Mouse (Mus musculus) neutrophil, adult 5-6 weeks (primary cell): ENCODE measurements around the gene Tbc1d22a. TPM values are rescaled to one million over a fixed set of nuclear protein-coding genes. Genes with fewer than 3 reads are reported as not detected.

Experiments
- ATAC-seq: fragments of 151-379, 151-347 bp; 2 replicates; pipeline ENCODE4 v1.8.0; 2017; ENCODE audit warnings: mild to moderate bottlenecking, moderate TSS enrichment; ENCODE audit not compliant: insufficient number of reproducible peaks, poor library complexity, low FRiP score, severe bottlenecking; ENCODE audit errors: extremely low read depth
- total RNA-seq: library from RNA; stranded (forward); fragments of 200-1000 nt; gene quantifications from 2 replicates; pipeline ENCODE4 v1.2.3, GENCODE M21; 2017

Gene Tbc1d22a
- total RNA-seq, 1 experiment from 2014 or later = 23.2 TPM

DNA sequence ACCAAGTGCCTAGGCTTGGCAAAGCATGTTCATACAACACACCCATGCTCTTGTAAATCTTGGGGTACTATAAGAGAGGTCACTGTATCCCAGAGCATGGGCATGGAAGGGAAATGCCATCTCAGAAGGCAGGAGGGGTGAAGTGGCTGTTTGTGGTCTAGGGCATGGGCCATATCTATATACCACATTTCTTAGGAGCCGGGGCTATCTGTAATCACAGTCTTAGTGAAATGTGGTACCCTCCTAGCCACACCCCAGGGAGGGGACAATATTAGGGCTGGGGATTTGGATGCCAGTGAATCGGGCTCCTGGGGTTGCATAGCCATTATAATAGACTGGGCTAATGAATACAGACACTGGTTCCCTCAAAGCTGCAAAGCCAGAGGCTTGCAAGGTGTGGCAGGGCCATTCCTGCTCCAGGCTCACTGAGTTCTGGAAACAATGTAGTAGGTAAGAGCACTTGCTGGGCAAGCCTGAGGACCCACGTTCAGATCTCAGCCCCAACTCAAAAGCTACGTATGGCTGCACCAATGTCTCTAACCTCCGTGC lies 197.3 kb downstream of the Tbc1d22a start:
- no peak for ATAC-seq

DNA sequence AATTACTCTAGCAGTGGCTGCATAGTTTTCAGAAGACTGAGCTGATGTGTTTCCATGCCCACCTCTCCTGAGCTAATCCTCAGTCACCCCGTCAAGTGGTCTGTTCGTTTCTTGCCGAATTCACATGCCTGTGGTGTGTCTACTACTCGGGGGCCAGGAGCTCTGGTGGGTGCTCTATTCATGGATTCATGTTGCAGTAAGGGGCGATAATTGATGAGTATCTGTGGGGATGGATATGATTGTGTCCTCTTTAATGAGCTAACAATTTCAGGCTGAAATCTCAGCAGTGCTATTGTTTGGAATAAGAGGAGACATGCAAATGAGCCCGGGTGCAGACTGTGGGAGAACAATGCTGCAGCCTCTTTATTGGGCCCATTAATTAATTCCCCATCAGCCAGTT lies 201.7 kb downstream of the Tbc1d22a start:
- ATAC-seq = no peak

DNA sequence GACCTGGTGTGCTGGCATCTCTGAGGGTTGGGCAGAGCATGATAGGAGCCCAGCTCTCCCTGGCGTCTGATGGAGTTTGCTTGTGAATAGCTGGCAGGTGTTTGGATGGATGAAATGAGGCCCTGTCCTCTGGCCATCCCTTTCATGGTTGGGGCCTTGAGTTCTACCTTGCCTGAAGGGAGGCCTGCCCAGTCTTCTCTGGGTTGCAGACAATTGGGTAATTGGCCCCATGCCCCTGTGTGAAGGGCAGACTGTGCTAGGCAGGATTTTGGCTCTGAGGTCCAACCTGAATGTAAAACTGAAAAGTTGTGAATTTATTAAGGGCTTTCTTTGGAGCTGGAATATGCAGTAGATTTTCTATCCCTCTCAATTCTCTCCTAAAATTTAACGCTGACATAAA lies 204.2 kb downstream of the Tbc1d22a start:
- ATAC-seq = no peak

DNA sequence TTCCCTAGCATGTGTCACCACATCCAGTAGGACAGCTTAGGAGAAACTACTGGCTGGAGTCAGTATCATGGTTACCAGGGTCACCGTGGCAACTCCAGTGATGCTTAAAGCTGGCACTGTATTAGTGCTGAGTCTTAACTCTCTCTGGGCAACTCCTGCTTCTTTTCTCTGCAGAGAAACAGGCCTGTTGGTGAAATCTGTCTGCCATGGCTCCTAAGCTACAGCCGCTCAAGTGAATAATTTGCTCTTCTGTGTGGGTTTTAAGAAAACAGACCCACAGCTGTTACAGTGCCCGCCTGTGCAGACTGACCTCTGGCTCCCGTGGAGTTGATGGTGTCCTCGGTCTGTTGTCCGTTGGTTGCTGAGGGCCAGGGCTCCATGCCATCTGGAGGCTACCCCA lies 205.4 kb downstream of the Tbc1d22a start:
- ATAC-seq = no peak

GRCm38 (mm10) chr15:86422858-86423257 lies 208.6 kb downstream of the Tbc1d22a start:
- ATAC-seq = no peak

DNA sequence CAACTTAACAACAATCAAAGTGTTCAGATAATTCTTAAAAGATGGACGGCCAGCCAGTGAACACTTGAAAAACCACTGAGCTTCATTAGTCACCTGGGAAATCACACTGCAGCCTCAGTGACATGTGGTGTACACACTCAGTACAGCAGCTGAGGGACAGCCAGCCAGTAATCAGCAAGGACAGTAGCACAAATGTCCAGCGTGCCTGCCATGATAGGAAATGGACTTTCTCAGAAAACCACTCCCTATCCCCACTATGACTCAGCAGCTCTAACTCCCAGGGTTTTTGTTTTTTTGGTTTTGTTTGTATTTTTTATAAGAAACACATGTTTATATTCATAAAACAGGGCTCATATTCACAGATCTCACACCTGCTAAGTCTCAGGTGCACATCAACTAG lies 209.6 kb downstream of the Tbc1d22a start:
- ATAC-seq = no peak

DNA sequence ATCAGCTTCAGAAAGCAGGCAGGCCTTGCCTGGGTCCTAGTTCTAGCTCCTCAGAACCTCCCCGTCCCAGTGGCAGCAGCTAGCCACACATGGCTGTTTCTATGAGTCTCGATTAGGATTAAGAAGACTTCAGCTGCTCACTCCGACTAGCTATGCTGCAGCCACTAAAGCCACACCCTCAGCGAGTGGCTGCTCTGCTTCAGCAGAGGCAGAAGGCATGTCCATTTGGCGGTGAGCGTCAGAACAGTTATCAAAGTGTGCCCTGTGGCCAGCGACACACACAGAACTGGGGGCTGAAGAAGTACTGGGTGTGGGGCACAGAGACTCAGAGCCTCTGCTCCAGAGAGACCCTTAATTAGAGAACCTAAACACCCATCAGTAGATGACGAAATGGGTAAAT lies 210.7 kb downstream of the Tbc1d22a start:
- ATAC-seq = no peak

DNA sequence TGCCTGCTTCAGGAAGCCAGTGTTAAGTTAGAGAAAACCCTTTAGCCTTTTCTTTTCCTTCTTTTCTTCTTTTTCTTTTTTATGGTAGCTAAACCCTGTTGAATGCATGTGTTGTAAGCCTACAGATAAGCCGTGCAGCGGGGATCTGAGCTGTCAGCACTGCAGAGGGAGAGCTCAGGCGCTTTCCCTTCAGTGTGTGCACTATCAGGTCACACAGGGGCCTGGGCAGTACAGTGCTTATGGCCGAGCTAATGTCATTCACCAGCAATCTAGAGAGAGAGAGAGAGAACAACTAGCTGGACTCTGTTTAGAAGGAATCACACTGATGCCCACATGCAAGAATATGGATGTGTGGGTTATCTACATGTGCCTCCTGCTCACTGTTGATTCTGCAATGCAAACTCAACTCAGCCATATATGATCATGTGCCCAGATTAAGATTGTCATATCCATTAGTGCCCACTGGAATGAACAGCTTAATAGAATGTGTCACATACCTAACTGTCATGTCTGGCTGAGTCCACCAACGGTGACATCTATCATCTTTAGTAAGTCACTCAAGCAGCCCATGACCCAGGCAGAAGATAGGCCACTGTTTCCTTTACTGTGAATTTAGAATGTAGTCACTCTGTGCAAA lies 212.2 kb downstream of the Tbc1d22a start:
- no peak for ATAC-seq

GRCm38 (mm10) chr15:86427439-86427838 lies 213.2 kb downstream of the Tbc1d22a start:
- no peak for ATAC-seq

- no peak for ATAC-seq
These were observed 214.2 kb downstream of the Tbc1d22a start for GRCm38 (mm10) chr15:86428496-86428895.

DNA sequence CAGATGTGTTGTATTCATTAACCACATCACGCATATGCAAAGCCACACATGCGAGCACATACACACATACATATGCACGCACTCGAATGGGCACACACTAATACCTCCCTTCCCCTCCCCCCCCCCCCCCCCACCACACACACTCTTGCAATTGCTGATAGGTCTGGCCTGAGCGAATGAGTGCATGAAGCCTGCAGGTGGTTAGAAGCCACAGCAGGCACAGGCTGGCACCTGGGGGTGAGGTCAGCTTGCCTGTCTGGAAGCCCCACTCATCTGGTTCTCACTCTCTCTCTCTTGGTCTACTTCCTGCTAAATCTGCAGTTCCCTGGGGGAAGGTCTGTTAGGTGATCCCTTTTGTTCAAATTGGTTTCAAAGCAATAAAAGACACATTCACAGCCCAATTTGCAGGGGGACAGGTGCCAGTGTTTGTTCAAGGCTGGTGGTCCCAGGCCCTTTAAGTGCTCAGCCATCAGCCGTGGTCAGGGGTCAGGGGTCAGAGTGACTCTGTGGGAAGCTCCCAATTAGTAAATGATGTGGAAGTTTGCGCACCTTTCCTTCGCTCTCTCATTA lies 215.6 kb downstream of the Tbc1d22a start:
- ATAC-seq = no peak

- ATAC-seq = no peak
These were observed 217.4 kb downstream of the Tbc1d22a start for GRCm38 (mm10) chr15:86431539-86432080.

DNA sequence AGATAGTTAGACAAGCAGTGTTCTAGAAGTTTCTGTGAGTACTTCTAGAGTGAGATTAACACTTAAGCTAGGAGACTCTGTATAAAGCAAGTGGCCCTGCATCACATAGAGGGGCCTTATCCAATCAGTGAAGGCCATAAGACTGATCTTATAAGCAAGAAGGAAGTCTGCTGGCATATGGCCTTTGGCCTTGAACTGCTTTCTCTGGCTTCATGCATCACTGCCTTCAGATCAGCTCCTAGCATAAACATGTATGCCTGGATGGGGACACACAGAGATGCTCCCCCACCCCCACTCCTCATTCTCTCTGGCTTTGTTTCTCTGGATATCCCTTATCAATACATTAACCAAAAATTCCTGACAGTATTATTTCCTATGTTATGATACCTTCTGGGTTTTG lies 218.5 kb downstream of the Tbc1d22a start:
- ATAC-seq = no peak

DNA sequence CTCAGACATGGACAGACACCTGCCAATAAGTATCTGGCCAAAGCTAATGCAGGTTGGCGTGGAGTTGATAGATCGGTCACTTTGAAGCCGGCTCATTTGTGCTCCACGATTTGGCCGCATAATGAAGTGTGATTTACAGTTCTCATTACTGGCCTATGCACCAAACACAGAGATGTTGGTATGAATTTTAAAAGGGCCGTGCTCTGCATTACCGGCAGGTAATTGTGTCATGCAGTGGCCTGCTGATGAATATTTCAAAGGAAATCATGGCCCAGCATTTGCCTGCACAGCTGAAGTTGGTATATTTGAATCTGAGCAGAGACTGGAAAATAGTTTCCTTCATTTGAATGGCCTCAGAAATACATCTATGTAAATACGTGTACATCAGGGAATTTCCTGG lies 219.1 kb downstream of the Tbc1d22a start:
- no peak for ATAC-seq

GRCm38 (mm10) chr15:86434241-86434640 lies 220.0 kb downstream of the Tbc1d22a start:
- ATAC-seq = no peak

GRCm38 (mm10) chr15:86437346-86437745 lies 223.1 kb downstream of the Tbc1d22a start:
- ATAC-seq = no peak

DNA sequence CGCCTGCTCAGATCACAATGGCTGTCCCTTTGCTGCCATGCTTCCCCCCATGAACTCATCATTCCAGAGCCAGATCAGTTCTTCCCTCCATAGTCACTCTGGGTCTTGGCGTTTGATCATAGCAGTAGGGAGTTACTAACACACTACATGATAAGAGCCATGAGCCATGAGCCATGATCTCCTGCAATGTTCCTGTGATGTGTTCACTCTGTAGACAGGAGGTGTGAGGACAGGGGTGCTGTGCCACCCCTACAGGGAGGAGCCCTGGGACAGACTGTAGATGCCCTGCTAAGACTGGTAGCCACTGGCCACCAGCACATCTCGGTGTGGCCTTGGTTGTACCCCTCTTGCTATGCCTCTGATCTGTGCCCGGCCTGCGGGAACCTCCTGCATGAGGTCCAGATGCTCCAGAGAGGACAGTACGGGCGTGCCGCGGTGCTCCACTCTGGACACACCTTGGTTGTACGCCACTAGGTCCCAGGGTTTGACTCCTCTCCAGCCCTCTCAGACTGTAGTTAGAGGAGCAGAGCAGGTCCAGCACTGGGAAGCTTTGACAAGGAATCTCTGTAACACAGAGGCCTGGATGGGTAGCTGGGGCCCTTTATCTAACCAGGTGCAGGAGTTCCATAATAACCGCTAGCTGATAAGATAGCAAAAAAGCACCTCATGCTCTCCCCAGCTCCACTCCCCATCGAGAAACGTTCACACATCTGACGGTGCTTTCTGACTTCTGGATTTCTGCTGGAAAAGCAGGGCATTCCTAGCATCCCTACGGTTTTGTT lies 224.9 kb downstream of the Tbc1d22a start:
- no peak for ATAC-seq

DNA sequence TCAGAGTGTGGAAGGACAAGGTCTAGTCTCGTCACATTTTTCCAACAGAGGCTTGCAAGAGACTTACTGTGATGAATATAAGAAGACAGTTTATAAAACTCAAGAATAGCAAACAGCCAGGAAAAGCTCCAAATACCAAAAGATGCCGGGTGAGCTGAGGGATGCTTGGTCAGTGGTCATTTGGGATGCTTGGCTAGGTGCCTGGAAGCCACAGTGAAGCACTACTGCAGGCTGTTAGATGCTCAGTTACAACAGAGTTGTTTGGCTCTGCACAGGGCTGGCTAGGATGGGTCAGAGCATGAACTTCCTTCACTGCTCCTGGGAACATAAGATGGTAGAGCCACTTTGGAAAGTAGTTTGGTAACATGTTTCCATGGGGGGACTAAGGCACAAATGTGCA lies 230.0 kb downstream of the Tbc1d22a start:
- ATAC-seq = no peak

- ATAC-seq = no peak
These were observed 231.8 kb downstream of the Tbc1d22a start for GRCm38 (mm10) chr15:86446064-86446463.

DNA sequence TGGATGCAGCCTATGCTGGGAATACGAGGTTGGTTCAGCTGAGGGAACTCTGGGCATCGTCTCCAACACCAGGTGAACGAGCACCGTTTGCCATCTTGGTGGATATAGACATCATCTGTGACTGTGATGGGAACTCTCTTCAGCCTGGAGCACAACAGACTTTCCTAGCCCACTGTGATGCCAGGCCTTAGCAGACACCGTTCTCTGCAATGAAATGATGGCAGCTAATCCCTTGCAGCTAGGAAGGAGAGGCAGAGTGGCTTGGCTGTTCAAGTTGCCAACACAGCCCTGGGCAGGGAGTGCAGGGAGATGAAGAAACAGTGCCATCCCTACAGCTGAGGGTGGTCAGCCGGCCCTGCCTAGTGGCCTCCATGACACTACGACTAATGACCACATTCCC lies 233.0 kb downstream of the Tbc1d22a start:
- no peak for ATAC-seq
